Mouse (Mus musculus) testis, adult 10 weeks (tissue): ENCODE results near the gene Vmn2r85. TPM values are rescaled to one million over a fixed set of nuclear protein-coding genes. Genes with fewer than 3 reads are reported as not detected.

Experiments
- polyA plus RNA-seq: library from polyadenylated mRNA; stranded (reverse); fragments of 350-450 nt; fragmentation: Illumina TruSeq; extraction: RNeasy Lipid Tissue Mini Kit (QIAGEN cat#74804); gene quantifications from one replicate; pipeline ENCODE4 v1.2.3, GENCODE M21; 2014; ENCODE audit warnings: low read depth, low replicate concordance

The Vmn2r85 gene
- 0.07 TPM for polyA plus RNA-seq

DNA sequence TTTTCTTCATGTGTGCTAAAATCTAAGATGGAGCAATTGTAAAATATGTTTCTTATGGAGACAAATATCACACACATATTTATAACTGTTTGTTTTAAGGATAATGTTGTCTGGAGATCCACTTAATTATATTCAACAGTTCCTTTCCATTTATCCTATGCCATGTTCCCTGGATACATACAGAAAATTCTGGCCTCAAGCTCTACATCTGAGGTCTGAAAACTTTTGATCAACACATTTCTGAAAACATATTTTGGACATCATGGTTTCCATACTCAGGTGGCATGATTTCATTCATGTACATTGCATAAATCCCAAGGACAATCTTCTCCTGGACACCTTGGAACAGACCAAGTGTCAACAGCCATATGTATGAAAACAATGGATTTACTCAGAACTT lies at the start of gene Vmn2r85:
Gene Vmn2r85, minus strand, starts transcription at position 101 of the 400 bp plus-strand sequence.

DNA sequence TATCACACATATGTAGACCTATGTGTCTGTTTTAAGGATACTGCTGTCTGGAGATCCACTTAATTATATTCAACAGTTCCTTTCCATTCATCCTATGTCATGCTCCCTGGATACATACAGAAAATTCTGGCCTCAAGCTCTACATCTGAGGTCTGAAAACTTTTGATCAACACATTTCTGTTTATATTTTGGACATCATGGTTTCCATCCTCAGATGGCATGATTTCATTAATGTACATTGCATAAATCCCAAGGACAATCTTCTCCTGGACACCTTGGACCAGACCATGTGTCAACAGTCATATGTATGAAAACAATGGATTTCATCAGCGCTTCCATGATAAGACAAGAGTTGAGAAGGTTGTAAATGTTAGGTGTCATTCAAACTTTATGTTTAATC lies 26.4 kb upstream of the Vmn2r85 start, which contains the start of gene Vmn2r86:
Gene Vmn2r86, minus strand, starts transcription at position 101 of the 400 bp plus-strand sequence.

DNA sequence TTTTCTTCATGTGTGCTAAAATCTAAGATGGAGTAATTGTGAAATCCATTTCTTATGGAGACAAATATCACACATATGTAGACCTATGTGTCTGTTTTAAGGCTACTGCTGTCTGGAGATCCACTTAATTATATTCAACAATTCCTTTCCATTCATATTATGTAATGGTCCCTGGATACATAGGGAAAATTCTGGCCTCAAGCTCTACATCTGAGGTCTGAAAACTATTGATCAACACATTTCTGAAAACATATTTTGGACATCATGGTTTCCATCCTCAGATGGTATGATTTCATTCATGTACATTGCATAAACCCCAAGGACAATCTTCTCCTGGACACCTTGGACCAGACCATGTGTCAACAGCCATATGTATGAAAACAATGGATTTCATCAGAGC lies 35.3 kb downstream of the Vmn2r85 start, which contains the start of gene Vmn2r84:
Gene Vmn2r84, minus strand, starts transcription at position 101 of the 400 bp plus-strand sequence.

Other genes with a start within 250 kb of the Vmn2r85 start
- gene Olfr826, start 245.5 kb downstream of the Vmn2r85 start, polyA plus RNA-seq = not detected
- gene Olfr827, start 215.3 kb downstream of the Vmn2r85 start, polyA plus RNA-seq = not detected
- gene Neurod4, start 149.5 kb downstream of the Vmn2r85 start, polyA plus RNA-seq = not detected
- gene Tespa1, start 106.8 kb downstream of the Vmn2r85 start, polyA plus RNA-seq = not detected
- gene Vmn2r84, start 35.4 kb downstream of the Vmn2r85 start, polyA plus RNA-seq = 0.04 TPM
- 0.20 TPM for gene Vmn2r86, start 26.3 kb upstream of the Vmn2r85 start, polyA plus RNA-seq
- gene Vmn2r87, start 67.7 kb upstream of the Vmn2r85 start, polyA plus RNA-seq = not detected